Mouse (Mus musculus): ENCODE results near the gene Serpinb9d. TPM values are rescaled to one million over a fixed set of nuclear protein-coding genes. Genes with fewer than 3 reads are reported as not detected.
"Not testable (repeated sequence)": the region's sequence is repeated elsewhere in the genome, so short reads cannot be mapped to it uniquely, and the experiment has no call there.

Gene Serpinb9d
- polyA plus RNA-seq (2014; fragmentation: Nextera tagmentation; extraction: Ambion mirVana) = not detected in 2 replicates

- Histone ChIP-seq H3K36me3 (ENCODE audit: control insufficient read depth, insufficient read depth, low read length) (no peaks in the 10 kb centered on the region), H3K4me1 (ENCODE audit: control insufficient read depth, insufficient read depth, low read length) (no peaks in the 10 kb centered on the region), H3K4me2 (ENCODE audit: low read depth, severe bottlenecking) (no peak within 1 kb of the TSS), H3K9ac (ENCODE audit: low read length) (no peak within 1 kb of the TSS), H3K9me3 (ENCODE audit: control insufficient read depth, low read length) (no peaks in the 10 kb centered on the region; the same call in 1 of the 2 replicates), H3K27me3 (ENCODE audit: control insufficient read depth, insufficient read depth, low read length) (no peaks in the 10 kb centered on the region), H3K4me3 (ENCODE audit: low read depth, low read length) (no peak within 1 kb of the TSS), H3K27ac (replicated peaks; ENCODE audit: low read depth, low read length) (no peak within 1 kb of the TSS)
- DNase-seq (ENCODE audit: low spot score) (no peak), ATAC-seq (ENCODE audit: insufficient number of reproducible peaks, low FRiP score, low TSS enrichment, low read depth) (no peak)
- WGBS = 84% methylated on average over 5 of the region's 5 CpGs
Measured at GRCm38 (mm10) chr13:33192659-33193058, at the start of gene Serpinb9d. TSS of gene Serpinb9d (plus strand) at chr13:33192959.

GRCm38 (mm10) chr13:33159642-33160041, 33.1 kb upstream of the Serpinb9d start, which contains the start of gene Serpinb9c:
TSS of gene Serpinb9c (minus strand) at chr13:33159742.
- no peak within 1 kb of the TSS for H3K4me2 ChIP-seq (ENCODE audit: low read depth, severe bottlenecking)
- H3K36me3 ChIP-seq (ENCODE audit: control insufficient read depth, insufficient read depth, low read length) = no peaks in the 10 kb centered on the region
- no peak for ATAC-seq (ENCODE audit: insufficient number of reproducible peaks, low FRiP score, low TSS enrichment, low read depth)
- no peaks in the 10 kb centered on the region for H3K4me1 ChIP-seq (ENCODE audit: control insufficient read depth, insufficient read depth, low read length)
- DNase-seq (ENCODE audit: low spot score) = no peak
- H3K27me3 ChIP-seq (ENCODE audit: control insufficient read depth, insufficient read depth, low read length) = no peaks in the 10 kb centered on the region
- no peak within 1 kb of the TSS for H3K9ac ChIP-seq (ENCODE audit: low read length)
- no peak within 1 kb of the TSS for H3K4me3 ChIP-seq (ENCODE audit: low read depth, low read length)
- H3K27ac ChIP-seq (replicated peaks; ENCODE audit: low read depth, low read length) = no peak within 1 kb of the TSS
- H3K9me3 ChIP-seq (ENCODE audit: control insufficient read depth, low read length) = no peaks in the 10 kb centered on the region; the same call in 1 of the 2 replicates
- WGBS = 80% methylated on average over 4 of the region's 4 CpGs

- 91% methylated on average over 1 of the region's 1 CpGs for WGBS
- not testable (repeated sequence) for H3K4me1 ChIP-seq (ENCODE audit: control insufficient read depth, insufficient read depth, low read length); ATAC-seq (ENCODE audit: insufficient number of reproducible peaks, low FRiP score, low TSS enrichment, low read depth); H3K9me3 ChIP-seq (ENCODE audit: control insufficient read depth, low read length); DNase-seq (ENCODE audit: low spot score); H3K4me3 ChIP-seq (ENCODE audit: low read depth, low read length); H3K9ac ChIP-seq (ENCODE audit: low read length); H3K4me2 ChIP-seq (ENCODE audit: low read depth, severe bottlenecking); H3K27me3 ChIP-seq (ENCODE audit: control insufficient read depth, insufficient read depth, low read length); H3K36me3 ChIP-seq (ENCODE audit: control insufficient read depth, insufficient read depth, low read length); H3K27ac ChIP-seq (replicated peaks; ENCODE audit: low read depth, low read length)
Measured at GRCm38 (mm10) chr13:33190486-33190885, 2.3 kb upstream of the Serpinb9d start.

GRCm38 (mm10) chr13:33199740-33200139, 7.0 kb downstream of the Serpinb9d start:
- no peak overlapping the region for H3K4me3 ChIP-seq (ENCODE audit: low read depth, low read length)
- ATAC-seq (ENCODE audit: insufficient number of reproducible peaks, low FRiP score, low TSS enrichment, low read depth) (no peak), DNase-seq (ENCODE audit: low spot score) (no peak)
- H3K36me3 ChIP-seq (ENCODE audit: control insufficient read depth, insufficient read depth, low read length) = no peaks in the 10 kb centered on the region
- H3K9me3 ChIP-seq (ENCODE audit: control insufficient read depth, low read length) = no peaks in the 10 kb centered on the region
- no peak overlapping the region for H3K4me2 ChIP-seq (ENCODE audit: low read depth, severe bottlenecking)
- 53% methylated on average over 2 of the region's 2 CpGs for WGBS
- no peaks in the 10 kb centered on the region for H3K27me3 ChIP-seq (ENCODE audit: control insufficient read depth, insufficient read depth, low read length)
- no peaks in the 10 kb centered on the region for H3K4me1 ChIP-seq (ENCODE audit: control insufficient read depth, insufficient read depth, low read length)
- no peak overlapping the region for H3K9ac ChIP-seq (ENCODE audit: low read length)
- no peak overlapping the region for H3K27ac ChIP-seq (replicated peaks; ENCODE audit: low read depth, low read length)

GRCm38 (mm10) chr13:33249312-33249711, 56.6 kb downstream of the Serpinb9d start, which contains the start of gene Serpinb9e:
TSS of gene Serpinb9e (plus strand) at chr13:33249612.
- not testable (repeated sequence) for H3K27me3 ChIP-seq (ENCODE audit: control insufficient read depth, insufficient read depth, low read length); H3K9me3 ChIP-seq (ENCODE audit: control insufficient read depth, low read length); ATAC-seq (ENCODE audit: insufficient number of reproducible peaks, low FRiP score, low TSS enrichment, low read depth); H3K27ac ChIP-seq (replicated peaks; ENCODE audit: low read depth, low read length); H3K4me1 ChIP-seq (ENCODE audit: control insufficient read depth, insufficient read depth, low read length); H3K36me3 ChIP-seq (ENCODE audit: control insufficient read depth, insufficient read depth, low read length); H3K4me2 ChIP-seq (ENCODE audit: low read depth, severe bottlenecking); H3K4me3 ChIP-seq (ENCODE audit: low read depth, low read length); DNase-seq (ENCODE audit: low spot score); H3K9ac ChIP-seq (ENCODE audit: low read length)
- 85% methylated on average over 2 of the region's 2 CpGs for WGBS

Other genes starting within 250 kb of the Serpinb9d start
- gene Serpinb6b, start 227.8 kb upstream of the Serpinb9d start, polyA plus RNA-seq (2014; fragmentation: Nextera tagmentation; extraction: Ambion mirVana) = 0.32 and 0.54 TPM in 2 replicates
- 0.72 and 1.4 TPM in 2 replicates for gene Serpinb9, start 189.7 kb upstream of the Serpinb9d start, polyA plus RNA-seq (2014; fragmentation: Nextera tagmentation; extraction: Ambion mirVana)
- not detected in 2 replicates for gene Serpinb9b, start 165.5 kb upstream of the Serpinb9d start, polyA plus RNA-seq (2014; fragmentation: Nextera tagmentation; extraction: Ambion mirVana)
- gene Serpinb1b, start 114.4 kb upstream of the Serpinb9d start, polyA plus RNA-seq (2014; fragmentation: Nextera tagmentation; extraction: Ambion mirVana) = not detected in 2 replicates
- gene Serpinb9c, start 33.2 kb upstream of the Serpinb9d start, polyA plus RNA-seq (2014; fragmentation: Nextera tagmentation; extraction: Ambion mirVana) = not detected in 2 replicates
- not detected in 2 replicates for gene Serpinb9e, start 56.7 kb downstream of the Serpinb9d start, polyA plus RNA-seq (2014; fragmentation: Nextera tagmentation; extraction: Ambion mirVana)
- not detected in 2 replicates for gene Serpinb9f, start 131.1 kb downstream of the Serpinb9d start, polyA plus RNA-seq (2014; fragmentation: Nextera tagmentation; extraction: Ambion mirVana)
- gene Gm11397, start 202.8 kb downstream of the Serpinb9d start, polyA plus RNA-seq (2014; fragmentation: Nextera tagmentation; extraction: Ambion mirVana) = not detected in 2 replicates

Data from limb, embryonic 11.5 days (tissue).